Mouse (Mus musculus) NIH3T3 (cell line): ENCODE measurements around the gene Kctd13.
"Not testable (repeated sequence)": the region's sequence is repeated elsewhere in the genome, so short reads cannot be mapped to it uniquely, and the experiment has no call there.

Source experiments
- DNase-seq: peaks from one replicate; pipeline ENCODE4 v3.0.0-alpha.2; 2012; ENCODE audit warnings: low read depth

Gene Kctd13

GRCm38 (mm10) chr7:126928384-126929037, at the start of gene Kctd13:
Gene Kctd13 (plus strand): TSS chr7:126928879.
- peak; percentile 95 for DNase-seq

- DNase-seq: no peak
Measured at GRCm38 (mm10) chr7:126881040-126881439, 47.6 kb upstream of the Kctd13 start.

- DNase-seq: no peak
Measured at GRCm38 (mm10) chr7:126883731-126884181, 44.9 kb upstream of the Kctd13 start.

GRCm38 (mm10) chr7:126884286-126885164, 44.2 kb upstream of the Kctd13 start, which contains the start of gene Taok2:
Gene Taok2 (minus strand): TSS chr7:126884703.
- DNase-seq: peak; percentile 97

GRCm38 (mm10) chr7:126887281-126887680, 41.4 kb upstream of the Kctd13 start:
- no peak for DNase-seq

- DNase-seq: no peak
Measured at GRCm38 (mm10) chr7:126888852-126889251, 39.8 kb upstream of the Kctd13 start.

- no peak for DNase-seq
Measured at GRCm38 (mm10) chr7:126896912-126897311, 31.8 kb upstream of the Kctd13 start.

GRCm38 (mm10) chr7:126897390-126898101, 31.1 kb upstream of the Kctd13 start:
- peak; percentile 17 for DNase-seq

GRCm38 (mm10) chr7:126898102-126898990, 30.3 kb upstream of the Kctd13 start:
- DNase-seq: peak; percentile 98

GRCm38 (mm10) chr7:126899781-126900180, 28.9 kb upstream of the Kctd13 start:
- DNase-seq: not testable (repeated sequence)

- peak; percentile 63 for DNase-seq
Measured at GRCm38 (mm10) chr7:126905590-126905989, 23.1 kb upstream of the Kctd13 start.

GRCm38 (mm10) chr7:126914844-126915243, 13.8 kb upstream of the Kctd13 start:
- no peak for DNase-seq

- not testable (repeated sequence) for DNase-seq
Measured at GRCm38 (mm10) chr7:126918356-126918755, 10.3 kb upstream of the Kctd13 start.

GRCm38 (mm10) chr7:126919973-126920372, 8.7 kb upstream of the Kctd13 start:
- no peak for DNase-seq

- no peak for DNase-seq
Measured at GRCm38 (mm10) chr7:126921563-126921962, 7.1 kb upstream of the Kctd13 start.

GRCm38 (mm10) chr7:126922624-126923060, 6.0 kb upstream of the Kctd13 start, which contains the start of gene Tmem219:
Gene Tmem219 (minus strand): TSS chr7:126922917.
- DNase-seq: peak; percentile 84

- no peak for DNase-seq
Measured at GRCm38 (mm10) chr7:126923999-126924398, 4.7 kb upstream of the Kctd13 start.

- DNase-seq: no peak
Measured at GRCm38 (mm10) chr7:126926299-126926698, 2.4 kb upstream of the Kctd13 start.

GRCm38 (mm10) chr7:126929046-126929445, 367 bp downstream of the Kctd13 start:
- DNase-seq: no peak

GRCm38 (mm10) chr7:126932652-126933051, 4.0 kb downstream of the Kctd13 start:
- no peak for DNase-seq

GRCm38 (mm10) chr7:126941171-126941570, 12.5 kb downstream of the Kctd13 start:
- no peak for DNase-seq
